Mouse (Mus musculus) cerebellum, postnatal 36 days (tissue): ENCODE data around the gene Ly75.
A peak's percentile ranks its signal among the peaks of the same experiment; 100 is the strongest.

Source experiments
- DNase-seq, 2 experiments: peaks; one replicate each; pipeline ENCODE4 v3.0.0; 2021 to 2022; ENCODE audit warnings: mixed read lengths in 2 of 2

The Ly75 gene

DNA sequence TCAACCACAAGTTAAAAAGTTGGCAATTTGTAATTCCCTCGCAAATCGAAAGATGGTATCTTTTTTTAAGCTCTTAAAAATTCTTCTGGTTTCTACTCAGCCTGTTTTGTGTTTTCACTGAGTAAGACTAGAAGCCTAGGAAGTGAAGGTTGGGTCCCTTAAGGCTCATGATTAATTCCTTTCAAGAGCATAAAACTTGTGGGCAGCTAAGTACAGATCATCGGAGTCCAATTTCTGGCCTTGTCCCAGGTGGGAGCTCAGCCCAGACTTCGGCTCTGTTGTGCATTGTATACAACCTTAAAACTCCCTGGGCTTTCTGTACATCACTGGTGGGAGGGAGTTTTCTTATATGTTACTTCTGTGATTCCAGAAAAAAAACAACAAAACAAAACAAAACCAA lies 79.3 kb downstream of the Ly75 start:
- DNase-seq, result no peak

- no peak for DNase-seq
Measured at GRCm38 (mm10) chr2:60299323-60299722, 83.8 kb downstream of the Ly75 start.

GRCm38 (mm10) chr2:60298266-60298665 lies 84.8 kb downstream of the Ly75 start:
- no peak for DNase-seq

DNA sequence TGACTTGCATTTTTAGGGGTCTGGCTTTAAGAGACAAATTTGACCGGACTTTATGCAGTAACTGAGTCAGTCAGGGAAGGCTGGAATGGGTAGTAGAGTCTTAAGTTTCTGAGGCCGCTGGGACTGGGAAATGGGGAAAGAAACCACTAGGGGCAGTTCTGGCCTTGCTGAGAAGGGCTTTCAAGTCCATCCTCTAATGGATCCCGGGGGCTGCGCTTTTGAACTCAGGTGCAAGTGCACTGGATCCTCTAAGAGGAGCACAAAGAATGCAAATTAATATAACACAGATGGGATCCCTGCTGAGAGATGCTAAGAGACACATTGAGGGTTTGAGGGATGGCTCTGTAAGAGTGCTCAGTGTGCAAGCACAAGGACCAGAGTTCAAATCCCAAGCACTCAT lies 91.7 kb downstream of the Ly75 start:
- no peak for DNase-seq

GRCm38 (mm10) chr2:60289451-60289850 lies 93.7 kb downstream of the Ly75 start:
- DNase-seq, result no peak

GRCm38 (mm10) chr2:60288606-60289005 lies 94.5 kb downstream of the Ly75 start:
- no peak for DNase-seq

DNA sequence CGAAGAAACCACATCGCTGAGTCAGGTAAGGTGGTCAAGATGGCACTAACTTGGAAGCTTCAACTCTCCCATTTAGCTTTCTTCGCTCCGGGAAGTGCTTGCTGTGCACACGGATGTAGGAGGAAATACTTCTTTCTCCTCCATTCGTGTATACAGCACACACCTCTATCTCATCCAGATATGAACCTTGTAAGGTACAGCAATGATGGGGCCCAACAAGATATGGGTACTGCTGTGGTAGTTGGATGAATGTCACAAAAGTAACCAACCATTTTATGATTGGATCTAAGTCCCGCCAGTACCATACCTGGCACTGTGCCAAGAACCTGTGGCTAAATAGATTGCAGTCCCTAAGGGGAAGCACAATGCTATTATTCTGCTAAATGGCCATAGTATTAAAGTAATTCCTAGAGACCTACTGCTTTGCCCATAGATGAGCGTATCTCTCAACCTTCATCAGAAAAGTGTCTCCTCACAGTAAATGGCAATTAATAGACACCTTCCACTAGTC lies 97.9 kb downstream of the Ly75 start:
- DNase-seq, result no peak

- no peak for DNase-seq
Measured at GRCm38 (mm10) chr2:60284467-60284821, 98.7 kb downstream of the Ly75 start, which contains the start of gene Cd302. TSS of gene Cd302 (minus strand) at chr2:60284488.

- DNase-seq, result peak; percentile 27 to 48
Measured at GRCm38 (mm10) chr2:60283751-60284466, 99.2 kb downstream of the Ly75 start.

DNA sequence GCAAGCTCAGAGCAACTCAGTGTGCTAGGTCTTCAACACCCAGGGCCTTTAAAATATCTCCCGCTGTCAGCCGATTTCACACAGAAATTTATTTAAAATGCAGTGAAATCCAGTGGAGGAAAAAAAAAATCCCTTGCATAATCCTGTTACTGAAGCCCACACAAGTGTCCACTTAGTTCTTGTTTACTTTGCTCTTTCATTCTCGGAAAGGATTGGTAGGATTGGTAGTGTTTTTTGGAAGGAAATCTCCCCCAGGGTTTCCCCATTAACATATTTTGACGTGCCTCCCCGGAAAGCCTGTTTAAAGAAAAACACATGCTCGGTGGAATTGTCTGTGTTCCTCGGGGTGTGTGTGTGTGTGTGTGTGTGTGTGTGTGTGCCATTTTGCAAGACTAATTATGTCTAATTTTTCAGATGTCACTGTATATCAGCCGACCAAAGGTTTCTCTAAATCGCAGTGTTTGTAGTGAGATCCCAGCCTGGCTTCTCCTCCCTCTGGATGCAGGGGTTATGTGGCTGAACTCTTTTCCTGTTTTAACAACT lies 99.8 kb downstream of the Ly75 start:
- DNase-seq, result no peak

DNA sequence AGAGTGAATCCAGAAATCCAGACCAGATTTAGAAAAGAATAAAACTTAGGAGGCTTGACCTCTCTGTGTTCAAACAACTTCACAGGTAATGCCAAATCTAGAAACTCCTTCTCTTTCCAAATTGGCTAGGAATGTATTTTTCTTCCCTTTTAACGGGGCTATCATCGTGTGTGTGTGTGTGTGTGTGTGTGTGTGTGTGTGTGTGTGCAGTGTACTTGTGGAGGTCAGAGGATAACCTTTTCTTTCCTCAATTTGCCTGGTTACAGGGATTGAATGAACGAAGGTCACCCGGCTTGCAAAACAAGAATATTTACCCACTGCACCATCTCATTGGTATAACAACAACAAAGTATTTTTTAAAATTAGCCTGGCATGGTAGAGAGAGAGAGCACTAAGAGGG lies 100.5 kb downstream of the Ly75 start:
- DNase-seq, result no peak

DNA sequence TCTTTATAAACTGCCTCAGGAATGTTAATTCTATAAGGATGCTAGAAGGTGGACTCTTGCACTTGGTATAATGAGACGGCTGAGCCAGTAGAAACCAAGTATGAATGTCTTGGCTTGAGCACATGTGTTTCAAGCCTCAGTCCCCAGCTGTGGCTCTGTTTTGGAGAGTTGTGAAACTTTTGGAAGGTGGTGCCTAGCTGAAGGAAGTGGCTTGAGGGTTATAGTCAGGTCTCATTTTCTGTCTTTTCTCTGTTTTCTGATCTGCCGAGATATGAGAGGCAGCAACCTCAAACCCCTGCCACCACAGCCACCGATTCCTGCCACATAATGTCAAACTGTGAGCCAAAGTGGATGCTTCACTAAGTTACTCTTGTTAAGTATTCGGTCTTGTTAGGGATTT lies 104.5 kb downstream of the Ly75 start:
- DNase-seq, result no peak

DNA sequence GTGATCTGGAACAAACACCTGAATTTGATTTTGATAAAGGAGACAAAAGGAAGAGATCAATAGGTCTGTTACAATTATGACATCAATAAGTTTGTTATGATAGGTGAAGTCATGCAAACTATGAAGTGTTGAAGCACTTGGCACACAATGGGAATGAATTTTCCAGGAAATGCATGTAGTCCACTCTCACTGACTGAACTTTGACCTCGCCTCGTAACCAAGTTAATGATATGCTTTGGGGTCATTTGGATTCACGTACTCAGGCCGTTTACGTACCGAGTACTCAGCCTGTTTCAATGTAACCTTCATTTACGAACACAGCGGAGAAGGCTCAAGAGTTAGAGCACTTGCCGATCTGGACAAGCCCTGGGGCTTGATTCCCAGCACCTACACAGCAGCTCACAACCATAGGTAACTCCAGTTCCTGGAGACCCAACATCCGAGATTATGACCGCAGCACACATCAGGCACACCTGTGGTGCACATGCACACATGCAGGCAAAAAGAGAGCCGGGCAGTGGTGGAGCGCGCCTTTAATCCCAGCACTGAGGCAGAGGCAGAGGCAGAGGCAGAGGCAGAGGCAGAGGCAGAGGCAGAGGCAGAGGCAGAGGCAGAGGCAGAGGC lies 113.1 kb downstream of the Ly75 start:
- DNase-seq, result no peak

- no peak for DNase-seq
Measured at GRCm38 (mm10) chr2:60267567-60267966, 115.5 kb downstream of the Ly75 start.

DNA sequence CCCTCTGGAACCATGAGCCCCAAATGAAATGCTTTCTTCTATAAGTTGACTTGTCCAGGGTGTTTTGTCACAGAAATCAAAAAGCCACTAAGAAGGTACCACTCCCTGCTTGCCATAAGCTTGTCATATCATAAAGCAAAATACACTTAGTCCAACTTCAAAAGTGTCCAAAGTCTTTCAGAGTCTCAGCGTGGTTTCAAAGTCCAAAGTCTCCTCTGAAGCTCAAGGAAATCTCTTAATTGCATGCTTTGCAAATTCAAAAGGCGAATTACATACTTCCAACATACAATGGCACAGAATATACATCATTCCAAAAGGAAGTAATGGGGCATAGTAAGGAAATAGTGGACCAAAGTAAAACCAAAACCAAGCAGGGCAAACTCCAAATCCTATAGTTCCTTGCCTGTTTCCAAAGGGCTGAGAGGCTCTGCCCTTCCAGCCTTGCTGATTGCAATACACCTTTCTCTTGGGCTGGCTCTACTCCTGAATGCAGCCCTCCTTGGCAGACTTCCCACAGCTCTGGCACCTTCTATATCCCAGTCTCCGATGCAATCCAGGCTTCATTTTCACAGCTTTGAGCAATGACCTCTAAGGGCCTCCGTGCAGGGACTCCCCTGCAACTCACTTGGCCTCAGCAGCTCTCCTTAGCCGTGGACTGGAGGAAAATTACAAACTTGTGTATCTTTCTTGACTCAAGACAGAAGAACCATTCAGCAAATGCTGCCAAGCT lies 122.3 kb downstream of the Ly75 start:
- peak in 1 of 2 experiments; percentile 12 for DNase-seq

DNA sequence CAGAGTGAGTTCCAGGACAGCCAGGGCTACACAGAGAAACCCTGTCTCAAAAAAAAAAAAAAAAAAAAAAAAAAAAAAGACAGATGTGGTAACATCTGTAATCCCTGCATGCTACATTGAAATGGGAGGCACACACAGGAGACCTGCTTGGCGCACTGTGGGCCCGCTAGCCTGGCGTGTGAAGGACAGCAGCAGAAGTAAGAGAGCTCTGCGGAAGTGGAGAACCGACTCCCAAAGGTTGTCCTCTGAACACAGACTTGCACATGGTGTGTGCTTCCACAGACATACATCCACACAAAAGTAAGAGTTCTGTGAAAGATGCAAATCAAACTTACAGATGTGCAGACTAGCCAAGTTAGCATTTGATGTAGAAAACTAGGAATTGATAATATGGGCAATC lies 123.9 kb downstream of the Ly75 start:
- no peak for DNase-seq

- DNase-seq, result no peak
Measured at GRCm38 (mm10) chr2:60256751-60257150, 126.4 kb downstream of the Ly75 start.

DNA sequence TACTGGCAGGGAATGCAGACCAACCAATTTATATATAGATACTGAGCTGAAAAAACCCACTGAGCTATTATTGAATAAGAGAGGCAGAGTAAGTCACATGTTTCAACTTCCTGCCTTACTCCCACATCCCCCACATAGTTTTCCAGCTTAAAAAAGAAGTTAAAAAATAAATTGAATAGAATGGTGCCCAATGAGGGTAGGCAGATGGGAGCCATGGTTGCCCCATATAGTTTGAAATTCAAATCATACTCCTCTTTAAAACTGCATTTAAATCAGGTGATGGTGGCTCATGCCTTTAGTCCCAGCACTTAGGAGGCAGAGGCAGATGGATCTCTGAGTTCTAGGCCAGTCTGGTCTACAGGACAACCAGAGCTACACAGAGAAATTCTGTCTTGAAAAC lies 129.6 kb downstream of the Ly75 start:
- DNase-seq, result no peak

- no peak for DNase-seq
Measured at GRCm38 (mm10) chr2:60252782-60253181, 130.3 kb downstream of the Ly75 start.
